Mouse (Mus musculus): ENCODE measurements around the gene AU021092.
"Not testable (repeated sequence)": the region's sequence is repeated elsewhere in the genome, so short reads cannot be mapped to it uniquely, and the experiment has no call there.

The AU021092 gene

DNA sequence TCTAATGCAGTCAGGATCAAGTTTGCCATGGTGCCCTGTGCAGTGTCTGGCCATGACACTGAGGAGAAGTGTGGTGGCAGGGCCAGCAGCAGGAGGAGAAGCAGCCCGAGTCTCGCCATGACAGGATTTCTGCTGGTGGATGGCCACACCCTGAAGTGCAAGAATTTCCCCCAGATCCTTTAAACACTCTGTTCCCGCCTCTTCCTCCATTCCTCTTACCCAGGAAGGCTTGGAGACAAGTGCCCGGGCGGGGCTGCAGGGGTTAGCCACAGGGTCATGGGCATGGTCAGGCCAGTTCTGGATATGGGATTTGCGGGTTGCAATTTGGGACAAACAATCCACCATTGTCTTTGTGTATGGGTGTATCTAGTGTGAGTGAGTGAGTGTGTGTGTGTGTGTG lies at the start of gene AU021092:
AU021092 (minus strand) TSS at position 160 of the 400 bp plus-strand sequence.
- DNase-seq: peak; percentile 57

DNA sequence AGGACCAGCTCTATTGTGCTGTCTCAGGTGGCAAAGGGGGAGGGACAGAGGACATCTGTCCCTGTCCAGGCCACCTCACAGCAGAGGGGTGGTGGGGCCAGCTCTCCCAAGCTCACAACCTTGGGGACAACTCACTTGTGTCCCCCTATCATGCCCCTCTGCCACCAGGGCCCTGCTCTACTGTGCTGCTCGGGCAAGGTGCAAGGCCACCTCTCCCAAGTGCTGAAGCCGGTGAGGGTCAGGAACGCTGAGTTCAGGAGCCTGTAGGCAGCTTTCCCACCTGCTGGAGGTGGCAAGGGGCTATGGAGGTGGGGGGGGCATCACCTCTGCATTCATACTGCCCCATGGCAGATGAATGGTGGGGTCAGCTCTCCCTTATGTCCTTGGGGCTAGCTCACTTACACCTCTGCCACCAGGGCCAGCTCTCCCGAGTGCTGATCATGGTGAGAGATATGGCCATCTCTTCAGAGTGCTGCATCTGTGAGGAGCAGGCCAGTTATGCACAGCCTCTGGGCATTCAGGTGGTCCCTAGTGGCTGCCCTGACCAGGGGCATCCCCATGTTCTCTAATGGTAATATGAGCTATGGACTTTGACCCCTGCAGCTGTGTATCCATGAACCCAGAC lies 49.4 kb upstream of the AU021092 start:
- no peak for DNase-seq

DNA sequence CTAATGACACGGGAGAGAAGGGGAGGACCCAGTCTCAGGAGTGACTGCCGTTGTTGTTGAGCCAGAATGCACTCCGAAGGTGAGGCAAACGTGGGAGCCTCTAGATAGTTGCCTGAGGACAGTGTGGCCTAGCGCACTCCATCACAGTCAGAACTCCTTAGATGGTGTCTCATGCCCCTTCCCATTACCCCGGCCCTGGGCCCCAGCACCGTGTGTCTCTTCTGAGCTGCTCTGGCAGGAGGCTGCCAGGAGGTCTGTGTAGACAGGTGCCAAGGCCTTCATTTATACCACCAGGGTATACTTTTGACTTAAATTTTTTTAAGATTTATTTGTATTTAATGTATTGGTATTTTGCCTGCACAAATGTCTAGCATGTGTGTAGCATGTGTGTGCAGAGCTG lies 41.8 kb upstream of the AU021092 start:
- no peak for DNase-seq

DNA sequence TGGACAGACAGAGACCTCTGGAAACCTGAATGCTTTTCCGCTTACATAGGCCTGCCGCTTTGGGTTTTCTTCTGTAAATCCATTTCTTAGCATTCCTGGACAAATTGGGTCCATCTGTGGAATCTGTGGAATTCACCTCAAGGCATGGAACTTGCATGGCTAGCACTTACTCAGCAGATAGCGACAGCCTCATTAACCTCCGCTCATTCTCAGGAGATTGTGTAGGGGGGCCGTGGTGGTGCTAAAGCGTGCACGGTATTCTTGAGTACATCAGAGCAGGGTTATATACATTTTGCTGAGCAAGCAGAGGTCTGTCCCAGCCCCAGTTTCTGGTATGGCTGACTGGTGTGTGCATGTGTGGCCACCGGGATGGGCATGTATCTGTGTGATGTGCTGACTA lies 41.1 kb upstream of the AU021092 start:
- no peak for DNase-seq

DNA sequence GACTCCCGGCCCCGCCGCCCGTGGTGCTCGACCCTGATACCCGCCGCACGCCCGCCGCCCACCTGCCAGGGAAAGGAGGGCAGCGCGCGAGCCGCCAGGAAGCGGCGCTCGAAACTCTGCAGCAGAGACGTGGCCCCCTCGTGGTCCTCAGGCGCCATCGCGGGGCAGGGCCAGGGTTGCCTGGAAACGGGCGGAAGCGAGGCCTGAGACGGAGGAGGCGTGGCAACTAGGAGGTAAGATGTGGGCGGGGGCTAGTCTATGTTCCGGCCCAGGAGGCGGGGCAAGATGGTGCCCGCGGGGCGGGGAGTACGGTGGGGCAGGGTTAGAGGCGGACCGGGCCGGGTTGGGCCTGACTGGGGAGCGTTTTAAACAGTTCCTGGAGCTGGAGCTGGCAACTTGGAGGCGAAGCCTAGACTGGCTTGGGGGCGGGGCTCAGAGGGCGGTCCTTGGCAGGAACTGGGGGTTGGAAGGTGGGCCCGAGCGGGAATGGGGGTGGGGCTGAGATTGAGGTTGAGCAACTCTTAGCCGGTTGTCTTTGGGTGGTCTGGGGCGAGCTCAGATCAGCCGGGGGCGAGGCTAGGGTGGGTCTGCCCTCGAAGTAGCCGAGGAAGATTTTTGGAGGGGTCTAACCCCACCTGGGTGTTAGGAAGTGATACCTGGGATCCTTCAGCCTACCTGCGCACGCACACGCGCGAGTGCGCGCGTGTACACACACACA lies 33.8 kb upstream of the AU021092 start, which contains the start of gene Eef2kmt:
Eef2kmt (minus strand) TSS at position 205 of the 718 bp plus-strand sequence.
- peak; percentile 99 for DNase-seq

DNA sequence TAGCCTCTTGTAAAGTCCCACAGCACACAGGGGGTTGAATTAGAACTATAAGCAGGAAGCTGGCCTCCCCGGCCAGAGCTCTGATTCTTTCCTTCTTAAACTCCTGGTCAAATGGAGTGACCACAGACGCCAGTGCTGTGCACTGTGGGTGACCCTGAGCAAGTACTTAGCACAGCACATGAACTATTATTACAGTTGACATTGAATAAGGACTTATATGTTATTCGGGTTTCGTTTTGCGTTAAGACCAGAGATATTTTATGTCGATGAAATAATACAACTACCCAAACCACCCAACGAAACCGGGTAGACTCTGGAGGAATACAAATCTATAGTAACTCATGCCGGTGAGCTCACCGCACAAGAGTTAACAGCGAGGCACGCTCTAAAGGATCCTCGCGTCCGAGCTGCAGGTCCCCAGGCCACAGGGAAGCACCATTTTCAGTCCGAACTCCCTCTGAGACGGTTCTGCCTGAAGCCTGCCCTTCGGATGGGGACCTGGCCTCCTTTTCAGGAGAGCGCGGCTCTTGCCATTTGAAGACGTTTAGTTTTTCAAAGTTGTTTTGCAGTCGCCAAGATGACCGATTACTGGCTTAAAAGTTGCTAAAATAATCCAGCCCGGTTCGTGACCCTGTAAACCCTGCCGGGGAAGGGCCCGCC lies 33.1 kb upstream of the AU021092 start:
- no peak for DNase-seq

DNA sequence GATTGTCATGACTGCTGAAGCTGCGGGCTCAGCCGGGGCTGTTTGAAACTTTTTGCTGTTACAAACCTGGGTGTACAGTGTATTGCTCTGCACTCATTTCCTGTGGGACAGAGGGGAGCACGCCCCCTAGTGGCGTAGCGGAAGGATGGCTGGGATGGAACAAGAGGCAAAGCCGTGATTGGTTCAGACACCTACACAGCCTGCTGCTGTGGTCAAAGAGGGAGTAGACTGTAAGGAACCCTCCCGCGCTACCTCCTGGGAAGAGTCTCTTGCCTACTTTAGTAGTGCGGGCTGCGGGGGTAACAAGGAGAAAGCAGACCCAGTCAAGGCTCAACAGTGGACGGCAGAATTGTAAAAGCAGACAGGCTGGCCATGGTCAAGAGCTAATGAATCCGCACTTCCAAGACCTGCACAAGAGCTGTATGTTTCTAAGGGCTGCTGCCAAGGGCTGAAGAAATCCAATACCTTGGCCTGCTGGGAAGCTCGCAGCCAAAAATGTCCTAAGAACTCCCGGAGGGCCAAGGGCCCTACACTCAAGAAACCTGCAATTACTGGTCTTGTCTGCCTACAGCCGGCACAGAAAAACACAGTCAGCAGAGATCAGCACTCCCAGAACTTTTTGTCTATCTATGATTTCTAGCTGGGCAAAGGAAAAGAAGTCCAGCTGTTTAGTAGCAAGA lies 32.4 kb upstream of the AU021092 start:
- peak; percentile 84 for DNase-seq

DNA sequence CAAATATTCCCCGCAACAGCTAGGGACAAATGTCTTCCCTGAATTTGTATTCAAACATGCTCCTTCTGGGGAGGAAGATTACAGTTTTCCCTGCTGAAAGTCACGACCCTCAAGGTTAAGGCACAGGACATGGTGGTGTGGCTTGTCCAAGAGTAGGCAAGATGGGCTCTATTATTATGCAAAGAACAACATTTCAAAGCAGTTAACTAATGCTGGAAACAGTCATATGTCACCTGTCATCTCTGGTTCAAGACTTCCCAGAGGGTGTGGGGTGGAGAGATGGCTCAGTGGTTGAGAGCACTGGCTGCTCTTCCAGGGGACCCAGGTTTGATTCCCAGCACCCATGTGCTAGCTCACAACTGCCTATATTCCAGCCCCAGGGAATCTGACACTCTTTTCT lies 30.2 kb upstream of the AU021092 start:
- no peak for DNase-seq

DNA sequence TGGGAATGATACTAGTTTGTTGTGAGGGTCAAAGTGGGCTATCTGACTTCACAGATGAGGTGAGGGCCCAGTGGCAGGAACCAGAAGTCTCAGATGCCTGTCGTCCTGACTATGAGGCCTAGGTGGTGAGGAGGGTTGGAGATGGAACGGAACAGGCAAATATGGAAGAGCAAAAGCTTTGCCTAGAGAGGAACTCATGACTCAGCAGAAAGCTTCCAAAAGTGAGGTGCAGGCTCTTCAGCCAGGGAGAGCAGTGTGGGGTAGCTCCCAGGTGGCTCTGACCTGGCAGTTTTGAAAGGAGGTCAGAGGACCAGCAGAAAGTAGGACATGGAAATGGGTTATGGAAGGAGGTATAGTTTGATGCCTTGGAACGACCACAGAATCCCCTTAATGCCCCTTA lies 28.8 kb upstream of the AU021092 start:
- no peak for DNase-seq

DNA sequence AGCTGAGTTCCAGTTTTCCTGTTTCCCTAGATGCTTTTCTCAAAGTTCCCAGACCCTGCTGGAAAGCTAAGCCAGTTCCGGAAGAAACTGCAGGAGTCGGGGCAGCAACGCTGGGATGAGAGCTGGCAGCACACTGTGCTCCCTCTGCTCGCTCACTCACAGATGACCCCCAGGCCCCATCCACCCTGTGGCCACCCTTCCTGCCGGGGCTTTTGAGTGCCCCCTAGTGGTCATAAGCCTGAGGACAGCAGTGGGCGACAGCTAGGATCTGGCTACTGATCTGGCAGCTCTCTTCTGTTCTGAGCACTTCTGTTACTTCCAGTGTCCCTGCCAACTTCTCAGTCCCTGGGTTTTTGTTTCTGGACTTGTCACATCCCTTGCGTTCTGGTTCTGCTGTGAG lies 22.3 kb upstream of the AU021092 start:
- peak; percentile 74 for DNase-seq

DNA sequence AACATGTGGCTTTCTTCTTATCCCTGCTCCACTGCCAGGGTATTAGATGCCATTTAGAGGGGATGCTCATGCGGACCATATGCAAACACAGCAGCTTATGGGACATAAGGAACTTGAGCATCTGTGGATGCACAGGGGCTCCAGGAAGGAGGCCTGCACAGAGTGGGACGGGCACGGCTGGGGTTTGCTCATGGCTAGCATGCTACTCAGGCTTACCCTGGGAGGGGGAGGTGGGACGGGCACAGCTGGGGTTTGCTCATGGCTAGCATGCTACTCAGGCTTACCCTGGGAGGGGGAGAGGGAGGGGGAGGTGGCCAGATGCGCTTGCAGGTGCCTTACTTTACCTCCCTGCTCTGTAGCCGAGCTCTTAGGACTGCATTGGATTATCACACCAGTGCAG lies 20.8 kb upstream of the AU021092 start:
- no peak for DNase-seq

DNA sequence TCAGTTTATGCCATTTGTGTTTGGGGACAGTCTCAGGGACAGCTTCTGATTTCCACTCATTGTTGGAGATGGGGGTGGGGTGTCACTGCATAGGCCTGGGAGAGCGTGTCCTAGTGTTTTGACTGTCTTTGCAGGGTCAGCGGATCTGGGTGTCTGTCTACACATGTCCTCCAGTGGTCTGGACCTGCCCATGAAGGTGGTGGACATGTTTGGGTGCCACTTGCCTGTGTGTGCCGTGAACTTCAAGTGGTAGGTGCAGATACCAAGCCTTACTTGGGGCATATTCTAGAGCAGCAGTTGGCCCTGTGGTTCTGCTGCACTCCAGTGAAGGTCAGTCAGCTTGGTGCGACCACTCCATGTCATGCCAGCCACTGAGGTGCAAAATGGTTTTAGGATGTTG lies 20.3 kb upstream of the AU021092 start:
- no peak for DNase-seq

DNA sequence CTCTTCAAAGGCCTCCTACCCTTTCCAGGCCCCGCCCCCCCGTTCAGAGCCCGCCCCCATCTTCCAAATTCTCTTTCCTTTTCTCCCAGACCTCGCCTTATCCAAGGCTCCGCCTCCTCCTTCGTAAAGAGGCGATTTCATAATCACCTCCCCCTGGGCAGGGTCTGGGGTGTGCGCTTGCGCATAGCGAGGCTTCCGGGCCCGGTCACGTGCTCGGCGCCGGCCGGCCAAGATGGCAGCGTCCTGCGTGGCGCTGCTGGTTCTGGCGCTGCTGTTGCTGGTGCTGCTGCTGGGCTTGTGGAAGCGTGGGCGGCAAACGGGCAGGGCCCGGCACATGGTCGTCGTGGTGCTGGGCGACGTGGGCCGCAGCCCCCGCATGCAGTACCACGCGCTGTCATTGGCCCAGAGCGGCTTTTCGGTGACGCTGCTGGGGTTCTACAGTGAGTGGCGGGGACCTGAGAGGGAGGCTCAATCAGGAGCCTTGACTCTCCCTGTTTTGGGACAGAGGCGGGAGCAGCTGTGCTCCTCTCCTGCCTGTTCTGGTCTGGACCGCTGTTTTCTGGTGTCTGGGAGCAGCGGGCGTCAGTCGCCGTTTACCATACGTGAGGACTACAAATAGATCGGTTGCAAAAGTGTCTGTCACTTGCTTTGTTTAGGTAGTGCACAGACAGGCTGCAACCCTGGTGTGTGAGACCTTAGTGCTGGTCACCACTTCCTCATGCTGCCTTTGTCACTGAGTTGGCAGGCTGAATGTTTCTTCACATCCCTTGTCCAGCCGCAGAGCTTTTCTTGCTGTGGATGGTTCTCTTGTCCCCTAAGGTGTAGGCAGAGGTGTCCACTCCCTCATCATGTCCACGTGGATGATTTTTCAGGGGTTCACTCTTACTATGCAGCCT lies 11.6 kb upstream of the AU021092 start, which contains the start of gene Alg1:
Alg1 (plus strand) TSS at position 204 of the 896 bp plus-strand sequence.
- peak; percentile 95 for DNase-seq

DNA sequence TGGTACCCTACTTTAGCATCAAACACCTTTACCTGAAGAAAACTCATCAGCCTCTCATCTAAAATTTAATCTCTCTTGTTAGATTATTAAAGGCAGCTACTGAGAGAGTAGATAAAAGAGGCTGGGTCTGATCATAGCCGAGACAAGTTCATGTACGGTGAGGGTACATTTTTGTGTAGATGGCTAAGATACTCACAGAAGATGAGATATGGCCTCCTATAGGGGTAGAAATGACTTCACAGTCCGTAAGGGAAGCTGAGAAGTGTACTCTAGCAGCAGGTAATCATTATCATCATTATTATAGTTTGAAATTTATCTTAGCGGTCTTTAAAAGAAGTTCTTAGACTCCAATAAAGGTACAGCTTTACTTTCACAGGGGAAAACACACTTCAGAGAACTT lies 10.9 kb upstream of the AU021092 start:
- no peak for DNase-seq

DNA sequence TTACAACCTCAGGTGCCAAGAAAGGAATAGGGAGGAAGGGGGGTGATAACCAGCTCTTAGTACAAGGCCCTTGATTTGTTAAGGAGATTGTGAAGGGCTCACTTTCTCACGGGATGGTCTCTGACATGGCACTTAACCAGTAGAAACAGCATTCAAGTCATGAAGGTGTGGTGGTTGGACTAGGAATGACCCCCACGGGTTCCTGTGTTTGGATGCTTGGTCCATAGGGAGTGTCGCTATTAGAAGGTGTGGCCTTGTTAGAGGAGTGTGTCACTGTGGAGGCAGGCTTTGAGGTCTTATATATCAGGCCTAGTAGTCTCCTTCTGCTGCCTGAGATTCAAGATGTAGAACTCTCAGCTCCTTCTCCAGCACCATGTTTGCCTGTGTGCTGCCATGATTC lies 6.0 kb upstream of the AU021092 start:
- not testable (repeated sequence) for DNase-seq

DNA sequence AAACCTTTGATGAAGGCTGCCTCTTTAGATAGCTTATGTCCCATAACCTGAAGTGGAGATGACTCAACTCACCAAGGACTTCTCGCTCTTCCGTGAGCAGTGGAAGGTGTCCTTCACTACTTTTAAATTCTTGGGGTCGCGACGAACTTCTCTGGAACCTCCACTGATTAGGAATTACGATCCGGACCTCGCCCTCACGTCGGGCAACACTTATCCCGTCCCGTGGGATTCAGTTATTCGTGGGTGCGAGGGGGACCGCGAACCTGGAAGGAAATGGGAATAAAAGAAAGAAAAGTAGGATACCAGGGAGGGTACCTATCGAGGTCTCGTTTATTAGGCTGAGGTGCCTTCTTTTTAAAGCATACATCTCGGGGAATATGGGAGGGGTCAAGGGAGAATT lies 5.4 kb upstream of the AU021092 start:
- not testable (repeated sequence) for DNase-seq

DNA sequence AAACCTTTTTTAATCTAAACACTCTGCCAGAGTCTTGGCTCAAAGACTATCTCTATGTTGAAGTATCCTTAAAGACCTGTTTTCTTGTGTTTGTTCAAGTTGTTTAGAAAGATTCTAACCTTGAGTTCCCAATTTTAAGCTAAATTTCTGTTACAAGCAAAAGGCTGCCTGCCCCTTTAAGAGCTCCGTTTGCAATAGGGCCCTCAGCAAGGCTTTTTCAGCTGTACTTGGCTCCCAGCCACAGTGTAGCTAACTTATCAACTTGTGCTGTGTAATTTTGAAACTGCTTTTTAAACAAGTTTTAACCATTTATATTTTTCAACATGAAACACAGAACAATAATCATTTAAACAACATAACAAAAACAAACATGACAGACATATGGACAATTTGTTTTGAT lies 4.4 kb upstream of the AU021092 start:
- DNase-seq: peak; percentile 32

DNA sequence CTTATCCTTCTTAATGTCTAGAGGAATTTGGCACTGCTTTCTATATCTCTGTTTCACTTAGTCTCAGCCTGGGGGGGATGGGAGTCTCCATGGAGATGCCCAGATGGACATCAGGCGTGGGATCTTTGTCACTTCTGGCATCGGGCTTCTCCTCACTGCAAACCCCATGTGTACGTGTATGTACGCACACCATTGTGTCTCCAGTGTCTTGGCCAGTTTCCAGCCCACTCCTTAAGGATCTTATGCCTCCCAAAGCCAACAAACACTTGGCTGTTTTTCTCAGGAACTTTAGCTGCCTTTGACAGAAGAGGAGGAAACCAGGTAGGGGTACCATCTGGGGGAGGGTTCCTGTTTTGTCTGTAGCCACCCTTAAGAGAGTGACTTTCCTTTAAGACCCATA lies 696 bp downstream of the AU021092 start:
- DNase-seq: peak; percentile 24

DNA sequence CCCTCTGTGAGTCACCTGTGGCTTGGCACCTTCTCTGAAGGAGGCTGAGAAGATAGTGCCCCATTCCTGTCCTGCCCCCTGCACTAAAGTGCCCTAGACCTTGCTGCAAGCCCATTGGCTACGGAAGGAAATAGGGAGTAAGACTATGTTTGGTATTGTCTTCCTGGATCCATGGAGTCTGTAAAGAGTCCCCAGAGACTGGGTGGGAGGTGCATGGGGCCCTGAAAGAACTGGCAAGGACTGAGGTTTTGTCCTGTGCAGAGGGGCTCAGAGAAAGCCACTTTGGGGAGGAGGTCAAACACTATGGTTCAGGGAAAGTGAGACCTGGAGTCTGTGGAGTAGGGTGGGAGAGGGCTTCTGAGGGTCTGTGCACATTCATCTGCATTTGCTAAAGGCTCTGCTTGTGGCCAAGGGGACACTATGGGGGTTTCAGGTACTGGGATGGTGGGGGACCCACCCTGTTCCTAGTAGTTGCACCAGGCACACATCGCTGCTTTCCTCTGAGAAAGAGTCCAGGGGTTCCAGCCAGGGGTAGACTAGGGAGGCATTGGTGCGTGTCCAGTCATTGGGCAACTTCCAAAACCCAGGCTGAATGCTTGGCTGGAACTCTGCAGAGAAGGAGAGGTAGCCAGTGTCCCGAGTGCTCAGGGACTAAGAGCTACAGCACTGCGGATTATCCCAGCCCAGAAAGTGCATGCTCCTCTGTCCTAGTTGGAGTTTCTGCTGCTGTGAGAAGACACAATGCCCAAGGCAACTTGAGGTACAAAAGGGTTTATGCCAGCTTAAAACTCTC lies 4.6 kb downstream of the AU021092 start:
- peak; percentile 76 for DNase-seq

DNA sequence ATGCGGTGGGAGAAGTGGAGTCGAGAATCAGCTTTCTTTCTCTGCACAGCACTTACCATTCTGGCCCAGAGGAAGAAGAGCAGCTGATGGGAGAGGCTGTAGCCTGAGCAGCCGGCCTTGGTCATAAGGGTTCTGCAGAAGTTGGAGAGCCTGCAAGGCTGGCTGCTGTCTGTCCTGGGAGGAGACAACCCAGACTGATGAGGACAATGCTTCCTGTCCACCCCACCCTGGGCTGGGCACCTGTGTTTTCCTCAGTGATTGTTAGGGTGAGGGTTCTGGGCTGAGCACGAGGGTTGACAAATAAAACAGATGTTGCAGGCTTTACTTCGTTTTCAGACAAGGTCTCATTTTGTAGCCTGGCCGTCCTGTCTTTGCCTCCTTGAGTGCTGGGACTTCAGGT lies 5.4 kb downstream of the AU021092 start:
- DNase-seq: no peak

DNA sequence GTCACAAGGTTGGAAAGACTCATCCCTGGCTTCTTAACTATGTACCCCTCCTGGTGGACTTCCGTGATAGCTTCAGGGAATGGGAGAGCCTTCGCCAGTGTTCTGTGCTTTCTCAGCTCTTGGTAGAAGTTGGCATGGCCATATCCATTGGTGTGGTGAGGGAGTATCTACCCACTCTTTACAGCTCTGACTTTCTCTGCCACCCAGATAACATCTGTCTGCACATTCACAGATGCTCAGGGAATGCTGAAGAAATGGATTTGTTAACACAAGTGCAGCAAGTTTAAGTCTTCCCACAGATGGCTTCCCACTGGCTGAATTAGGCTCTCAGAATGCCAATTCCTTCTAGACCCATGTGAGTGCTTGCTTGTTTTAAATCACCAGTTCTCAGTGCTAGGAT lies 8.0 kb downstream of the AU021092 start:
- DNase-seq: no peak

DNA sequence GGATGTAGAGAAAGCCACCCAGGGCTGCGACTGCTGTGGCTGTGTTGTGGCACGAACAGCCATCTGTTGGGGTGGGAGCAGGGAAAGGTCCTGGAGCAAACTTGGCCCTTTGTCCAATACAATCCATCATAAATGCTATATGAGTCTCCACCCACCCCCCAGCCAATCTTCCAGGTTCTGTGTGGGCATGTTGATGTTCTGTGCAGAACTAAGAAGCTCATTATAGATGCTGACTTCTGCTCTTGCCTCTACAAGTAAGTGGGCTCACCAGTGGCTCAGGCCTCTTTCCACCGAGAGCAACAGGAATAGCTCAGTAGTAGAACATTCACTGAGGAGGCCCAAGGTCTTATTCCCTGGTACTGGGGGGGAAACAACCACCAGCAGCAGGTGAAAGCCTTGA lies 9.9 kb downstream of the AU021092 start:
- DNase-seq: no peak
